Mouse (Mus musculus) limb, embryonic 12.5 days (tissue): ENCODE results near the gene Brf1. TPM values are rescaled to one million over a fixed set of nuclear protein-coding genes. Genes with fewer than 3 reads are reported as not detected.

Source experiments
- ATAC-seq: fragments of 200-750 bp; cut with Nextera tagmentation; 2 replicates; pipeline ENCODE4 v1.8.0; 2017; ENCODE audit warnings: low read depth, moderate TSS enrichment; ENCODE audit not compliant: insufficient number of reproducible peaks, insufficient read depth, low FRiP score, low TSS enrichment
- H3K27ac ChIP-seq: fragments of 300-500 bp; sonication (generic); 2 replicates; pipeline ENCODE4 v1.5.1; 2016; ENCODE audit warnings: mild to moderate bottlenecking, moderate library complexity
- H3K27me3 ChIP-seq: fragments of 300-500 bp; sonication (generic); 2 replicates; pipeline ENCODE4 v1.6.1; 2016; ENCODE audit warnings: mild to moderate bottlenecking, moderate library complexity
- H3K36me3 ChIP-seq: fragments of 300-500 bp; sonication (generic); 2 replicates; pipeline ENCODE4 v1.6.1; 2016; ENCODE audit warnings: mild to moderate bottlenecking, moderate library complexity
- H3K4me1 ChIP-seq: fragments of 300-500 bp; sonication (generic); replicated peaks from 2 replicates; pipeline ENCODE4 v1.6.1; 2016
- H3K4me2 ChIP-seq: fragments of 300-500 bp; sonication (generic); 2 replicates; pipeline ENCODE4 v1.6.1; 2016; ENCODE audit warnings: mild to moderate bottlenecking, moderate library complexity
- H3K4me3 ChIP-seq: fragments of 300-500 bp; sonication (generic); replicated peaks from 2 replicates; pipeline ENCODE4 v1.5.1; 2016; ENCODE audit warnings: mild to moderate bottlenecking
- H3K9ac ChIP-seq: fragments of 300-500 bp; sonication (generic); replicated peaks from 2 replicates; pipeline ENCODE4 v1.6.1; 2016; ENCODE audit warnings: mild to moderate bottlenecking, moderate library complexity
- H3K9me3 ChIP-seq: fragments of 300-500 bp; sonication (generic); 2 replicates; pipeline ENCODE4 v1.6.1; 2016; ENCODE audit warnings: mild to moderate bottlenecking, moderate library complexity
- WGBS: fragments of 180-500 bp; shearing (Covaris S2); methylation state at CpG from one replicate; pipeline ENCODE4 v1.1.7; 2016; 5-methylcytosine and 5-hydroxymethylcytosine counted together
- polyA plus RNA-seq: library from polyadenylated mRNA; unstranded; fragments of >200 nt; fragmentation: Nextera tagmentation; extraction: Ambion mirVana; gene quantifications from 2 replicates; pipeline ENCODE4 v1.2.1, GENCODE M21; 2016

Brf1 gene
- polyA plus RNA-seq, 1 experiment from 2014 or later: 83.0 TPM

DNA sequence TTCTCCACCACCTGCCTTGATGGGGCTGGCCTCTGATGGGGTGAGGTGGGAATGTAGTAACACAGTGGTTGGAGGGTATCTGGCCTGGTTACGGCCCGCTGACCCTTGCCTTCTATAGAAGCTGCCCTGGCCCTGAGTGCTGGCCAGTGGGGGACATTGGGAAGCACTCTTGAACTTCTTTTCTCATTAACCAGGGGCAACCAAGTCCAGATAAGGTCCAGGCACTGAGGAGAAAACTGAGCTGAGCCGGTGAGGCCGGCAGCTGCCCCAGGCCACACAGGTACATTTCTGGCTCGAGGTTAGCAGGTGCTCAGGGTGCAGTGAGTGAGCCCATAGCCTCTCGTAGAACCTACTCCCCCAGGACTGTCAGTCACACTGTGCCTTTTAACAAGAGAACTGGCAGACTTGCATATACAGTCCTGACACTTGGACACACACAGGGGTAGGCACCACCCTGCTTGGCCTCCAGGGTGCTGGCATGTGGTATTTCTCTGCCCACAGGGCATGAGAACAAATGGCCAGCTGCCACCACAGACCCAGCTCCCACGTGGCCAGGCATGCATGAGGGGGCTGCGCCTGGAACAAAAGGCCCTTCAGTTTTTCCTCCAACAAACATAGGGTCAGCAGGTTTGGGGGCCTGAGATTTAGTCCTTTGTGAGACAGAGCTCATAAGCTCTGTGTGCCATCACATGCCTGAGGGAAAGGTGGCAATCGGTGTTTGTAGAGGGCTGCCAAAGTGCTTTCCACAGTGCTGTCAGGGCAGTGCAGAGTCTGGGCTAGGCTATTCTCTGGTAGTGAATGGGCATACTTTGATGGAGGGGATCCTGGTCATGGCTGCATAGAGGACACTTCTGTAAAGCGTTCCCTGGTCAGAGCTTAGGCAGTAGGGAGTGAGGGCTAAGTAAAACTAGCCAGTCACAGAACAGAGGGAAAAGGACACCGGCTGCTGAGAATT is 32.1 kb upstream of the Brf1 start:
- H3K27ac ChIP-seq: no peak overlapping the region

DNA sequence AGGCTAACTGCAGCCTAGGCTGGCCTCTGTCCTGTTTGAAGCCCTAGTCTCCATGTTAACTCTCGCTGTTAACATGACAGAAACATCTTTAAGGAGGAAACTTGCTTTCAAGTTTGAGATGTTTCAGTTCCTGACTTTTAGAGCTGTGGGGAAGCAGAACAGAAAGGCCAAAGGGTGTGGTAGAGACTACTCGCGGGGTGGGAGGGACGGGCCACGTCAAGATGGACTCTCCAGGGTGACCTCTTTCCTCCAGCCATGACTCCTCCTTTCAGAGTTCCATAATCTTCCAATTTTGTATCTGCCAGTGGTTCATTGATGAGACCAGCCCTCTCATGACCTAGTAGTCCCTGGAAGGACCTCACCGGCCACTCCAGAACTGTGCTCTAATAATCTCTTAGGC is 30.9 kb upstream of the Brf1 start:
- Histone ChIP-seq H3K27me3 (no peaks in the 10 kb centered on the region), H3K9ac (no peak overlapping the region), H3K4me2 (no peak overlapping the region), H3K27ac (no peak overlapping the region), H3K36me3 (peaks cover 9% of the 10 kb centered on the region; the same call in 1 of the 2 replicates), H3K4me1 (peaks cover 6% of the 10 kb centered on the region; the same call in 1 of the 2 replicates), H3K9me3 (no peaks in the 10 kb centered on the region), H3K4me3 (no peak overlapping the region)
- 90% methylated on average over 6 of the region's 6 CpGs for whole genome bisulfite sequencing
- no peak for ATAC-seq

More for the DNA sequence above, 32.1 kb upstream of the Brf1 start:
- H3K4me3 ChIP-seq: no peak overlapping the region
- no peaks in the 10 kb centered on the region for H3K27me3 ChIP-seq
- H3K36me3 ChIP-seq: peaks cover 6% of the 10 kb centered on the region; the same call in 1 of the 2 replicates
- no peak for ATAC-seq
- no peak overlapping the region for H3K9ac ChIP-seq
- no peak overlapping the region for H3K4me2 ChIP-seq
- peaks cover 6% of the 10 kb centered on the region; the same call in 1 of the 2 replicates for H3K4me1 ChIP-seq
- H3K9me3 ChIP-seq: no peaks in the 10 kb centered on the region
- 83% methylated on average over 11 of the region's 11 CpGs for WGBS

DNA sequence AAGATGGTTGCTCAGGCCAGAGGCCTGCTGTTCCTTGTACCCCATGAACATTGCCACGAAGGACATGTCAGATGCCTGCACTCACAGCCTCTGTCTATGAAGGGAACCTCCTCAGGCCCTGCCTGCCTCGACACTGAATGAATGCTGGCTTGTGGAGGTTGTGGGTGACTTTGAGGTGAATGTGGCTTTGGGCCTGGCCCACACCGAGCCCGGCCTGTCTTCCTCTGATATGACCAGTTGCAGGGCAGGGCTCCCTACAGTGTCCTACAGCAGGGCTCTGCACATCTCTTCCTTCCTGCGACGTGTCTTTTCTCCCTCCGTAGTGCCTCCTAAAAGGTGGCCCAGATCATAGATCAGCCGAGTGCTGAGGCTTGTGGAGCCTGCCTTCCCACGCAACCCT is 30.5 kb upstream of the Brf1 start:
- 82% methylated on average over 9 of the region's 9 CpGs for WGBS
- Histone ChIP-seq H3K4me2 (no peak overlapping the region), H3K9ac (no peak overlapping the region), H3K9me3 (no peaks in the 10 kb centered on the region), H3K27ac (no peak overlapping the region), H3K27me3 (no peaks in the 10 kb centered on the region), H3K4me3 (no peak overlapping the region), H3K36me3 (peaks cover 11% of the 10 kb centered on the region; the same call in 1 of the 2 replicates), H3K4me1 (peaks cover 6% of the 10 kb centered on the region; the same call in 1 of the 2 replicates)
- no peak for ATAC-seq

DNA sequence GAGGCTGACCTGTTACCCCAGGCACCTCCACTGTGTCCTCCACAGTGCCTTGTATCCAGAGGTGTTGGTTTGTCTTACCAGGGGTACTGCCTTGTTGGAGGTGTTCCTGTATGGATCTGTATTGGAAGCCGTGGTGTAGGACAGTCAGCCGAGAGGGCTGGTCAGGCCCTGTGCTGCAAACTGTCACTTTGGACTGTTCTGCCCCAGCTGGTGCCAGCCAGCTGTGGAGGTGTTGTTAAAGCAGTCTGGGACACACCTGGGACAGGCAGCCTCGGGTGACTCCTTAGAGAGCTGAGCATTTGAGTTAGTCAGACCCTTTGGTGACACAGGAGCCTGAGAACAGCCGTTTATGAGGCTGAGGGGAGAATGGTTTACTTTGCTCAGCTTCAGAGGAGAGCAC is 29.5 kb upstream of the Brf1 start:
- Histone ChIP-seq H3K27ac (no peak overlapping the region), H3K36me3 (peaks cover 19% of the 10 kb centered on the region; the same call in 1 of the 2 replicates), H3K9me3 (no peaks in the 10 kb centered on the region), H3K4me3 (no peak overlapping the region), H3K27me3 (no peaks in the 10 kb centered on the region), H3K4me2 (no peak overlapping the region), H3K9ac (no peak overlapping the region), H3K4me1 (peaks cover 6% of the 10 kb centered on the region; the same call in 1 of the 2 replicates)
- WGBS: 44% methylated on average over 4 of the region's 4 CpGs
- no peak for ATAC-seq

DNA sequence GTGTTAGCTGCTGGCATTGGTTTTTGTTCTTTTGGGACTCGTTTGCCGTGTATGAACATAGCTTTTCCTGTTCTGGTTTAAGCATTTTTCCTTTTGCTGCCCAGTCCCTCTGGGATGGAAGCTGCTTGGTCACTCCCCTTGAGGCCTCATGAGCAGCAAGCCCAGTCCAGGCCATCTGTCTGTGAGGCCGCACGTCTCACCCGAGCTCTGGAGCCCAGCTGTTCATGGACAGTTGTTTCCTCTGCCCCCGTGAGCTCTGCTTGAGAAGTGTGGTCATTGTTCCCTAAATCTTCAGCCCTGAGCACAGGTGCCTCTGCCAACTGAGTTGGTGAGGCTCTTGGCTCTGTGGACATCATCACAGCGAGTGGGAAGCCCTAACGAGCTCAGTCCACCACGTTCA is 28.4 kb upstream of the Brf1 start:
- ATAC-seq: no peak
- no peak overlapping the region for H3K4me3 ChIP-seq

DNA sequence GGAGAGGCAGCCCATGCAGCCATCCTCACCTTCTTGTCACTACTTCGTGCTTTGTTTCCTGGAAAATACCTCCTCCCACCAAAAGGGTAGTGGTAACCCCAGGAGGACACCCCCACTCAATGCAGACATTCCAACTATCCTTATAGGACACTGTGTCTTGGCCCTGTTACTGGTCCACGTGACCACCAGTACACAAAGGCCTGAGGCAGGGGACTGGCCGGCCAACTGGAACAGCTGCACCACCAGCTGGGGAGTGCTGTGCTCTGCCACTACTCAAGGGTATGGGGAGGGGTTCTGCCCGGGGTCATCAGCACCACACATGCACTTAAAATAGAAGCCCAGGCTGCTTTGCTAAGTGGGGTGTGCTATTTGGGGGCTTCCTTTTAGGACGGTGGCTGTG is 27.6 kb upstream of the Brf1 start:
- Histone ChIP-seq H3K9ac (no peak overlapping the region), H3K9me3 (no peaks in the 10 kb centered on the region), H3K4me1 (peaks cover 6% of the 10 kb centered on the region; the same call in 1 of the 2 replicates), H3K27ac (no peak overlapping the region), H3K4me2 (no peak overlapping the region), H3K4me3 (no peak overlapping the region), H3K36me3 (peaks cover 34% of the 10 kb centered on the region; the same call in 1 of the 2 replicates), H3K27me3 (no peaks in the 10 kb centered on the region)
- 64% methylated on average over 5 of the region's 5 CpGs for WGBS
- peak; percentile 39; the same call in 1 of the 2 replicates for ATAC-seq

More for the DNA sequence above, 28.4 kb upstream of the Brf1 start:
- Histone ChIP-seq H3K9me3 (no peaks in the 10 kb centered on the region), H3K36me3 (peaks cover 27% of the 10 kb centered on the region; the same call in 1 of the 2 replicates), H3K4me2 (no peak overlapping the region), H3K9ac (no peak overlapping the region), H3K27ac (0 out of 2 replicates have a peak overlapping the region, but pooled peaks have one; percentile 25), H3K4me1 (peaks cover 6% of the 10 kb centered on the region; the same call in 1 of the 2 replicates), H3K27me3 (no peaks in the 10 kb centered on the region)
- WGBS: 66% methylated on average over 9 of the region's 9 CpGs

DNA sequence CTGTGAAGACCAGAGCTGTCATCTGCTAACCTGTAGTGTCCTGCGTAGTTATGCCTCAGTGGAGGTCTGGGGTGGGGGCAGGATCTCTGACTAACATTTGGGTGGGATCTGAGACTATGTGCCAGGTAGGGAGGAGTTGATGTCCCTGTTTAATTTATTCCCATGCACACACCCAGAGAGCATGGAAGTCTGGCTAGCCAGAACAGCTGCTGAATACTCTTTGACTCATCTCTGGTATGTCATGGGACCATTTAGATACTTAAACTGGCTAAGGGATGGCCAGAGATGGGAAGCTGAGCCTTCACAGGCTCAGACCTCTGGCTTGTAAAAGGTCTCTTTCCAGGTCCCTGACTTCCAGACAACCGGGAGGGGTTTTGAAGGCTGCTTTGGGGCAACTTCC is 27.0 kb upstream of the Brf1 start:
- Histone ChIP-seq H3K9ac (no peak overlapping the region), H3K4me1 (peaks cover 6% of the 10 kb centered on the region; the same call in 1 of the 2 replicates), H3K4me2 (no peak overlapping the region), H3K36me3 (peaks cover 34% of the 10 kb centered on the region; the same call in 1 of the 2 replicates), H3K9me3 (no peaks in the 10 kb centered on the region), H3K4me3 (no peak overlapping the region), H3K27ac (no peak overlapping the region), H3K27me3 (no peaks in the 10 kb centered on the region)
- ATAC-seq: no peak
- WGBS: 94% methylated on average over 2 of the region's 2 CpGs

DNA sequence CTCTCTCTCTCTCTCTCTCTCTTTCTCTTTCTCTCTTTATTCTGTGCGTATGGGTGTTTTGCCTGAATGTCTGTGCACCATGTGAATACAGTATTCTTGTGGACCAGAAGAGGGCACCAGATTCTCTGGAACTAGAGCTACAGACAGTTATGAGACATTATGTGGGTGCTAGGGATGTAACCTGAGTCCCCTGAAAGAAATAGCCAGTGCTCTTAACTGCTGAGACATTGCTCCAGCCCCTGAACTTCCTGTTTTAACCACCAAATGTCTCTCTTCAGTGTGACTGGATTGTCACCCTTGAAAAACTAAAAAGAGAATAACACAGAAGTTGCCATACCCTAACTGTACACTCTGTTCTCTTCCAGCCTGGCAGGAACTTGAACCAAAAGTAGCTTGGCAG is 26.1 kb upstream of the Brf1 start:
- no peak overlapping the region for H3K27ac ChIP-seq
- H3K36me3 ChIP-seq: peaks cover 34% of the 10 kb centered on the region; the same call in 1 of the 2 replicates
- H3K4me2 ChIP-seq: no peak overlapping the region
- 92% methylated on average over 1 of the region's 1 CpGs for WGBS
- H3K27me3 ChIP-seq: no peaks in the 10 kb centered on the region
- ATAC-seq: no peak
- no peaks in the 10 kb centered on the region for H3K9me3 ChIP-seq
- H3K4me3 ChIP-seq: no peak overlapping the region
- no peak overlapping the region for H3K9ac ChIP-seq
- H3K4me1 ChIP-seq: peaks cover 6% of the 10 kb centered on the region; the same call in 1 of the 2 replicates

DNA sequence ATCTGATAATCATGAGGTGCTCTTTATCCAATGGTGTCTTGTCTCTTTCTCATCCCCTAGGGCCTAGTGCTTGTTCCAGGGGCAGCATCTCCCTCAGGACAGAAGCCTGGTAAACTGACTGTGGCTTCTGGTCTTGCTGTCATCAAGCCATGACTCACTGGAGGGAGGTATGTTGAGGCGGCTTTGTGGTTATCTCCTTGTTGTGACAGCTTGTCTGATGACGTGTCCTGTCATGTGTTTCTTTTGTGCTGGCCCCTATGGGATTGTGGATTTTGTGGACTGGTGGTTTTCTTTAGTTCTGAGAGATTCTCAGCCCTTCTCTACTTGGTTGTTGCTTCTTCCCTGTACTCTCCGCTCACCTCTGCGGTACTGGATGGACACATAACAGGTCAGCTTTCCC is 22.6 kb upstream of the Brf1 start:
- ATAC-seq: no peak
- WGBS: 88% methylated on average over 4 of the region's 4 CpGs
- Histone ChIP-seq H3K4me2 (no peak overlapping the region), H3K36me3 (peaks cover 42% of the 10 kb centered on the region; the same call in 1 of the 2 replicates), H3K27me3 (no peaks in the 10 kb centered on the region), H3K27ac (no peak overlapping the region), H3K4me1 (no peaks in the 10 kb centered on the region), H3K9ac (no peak overlapping the region), H3K4me3 (no peak overlapping the region), H3K9me3 (no peaks in the 10 kb centered on the region)

DNA sequence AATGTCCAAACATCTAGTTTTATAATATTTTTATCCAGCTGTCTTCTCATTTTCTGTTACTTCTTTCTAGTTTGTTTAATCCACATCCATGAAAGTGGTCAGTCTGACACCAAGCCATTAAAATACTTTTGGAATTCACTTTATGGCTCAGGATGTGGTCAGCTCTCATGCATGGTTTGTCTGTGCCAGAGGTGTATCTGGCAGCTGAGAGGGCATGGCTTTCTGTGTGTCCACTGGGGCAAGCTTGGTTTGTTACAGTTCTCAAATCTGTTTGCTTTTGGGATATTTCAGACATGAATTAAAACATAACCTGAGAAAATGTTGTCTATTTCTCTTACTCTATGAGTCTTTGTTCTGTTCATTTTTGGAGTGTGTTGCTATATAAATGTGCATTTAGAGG is 21.0 kb upstream of the Brf1 start:
- Histone ChIP-seq H3K9me3 (no peaks in the 10 kb centered on the region), H3K4me3 (no peak overlapping the region), H3K4me1 (peaks cover 3% of the 10 kb centered on the region; the same call in 1 of the 2 replicates), H3K27ac (no peak overlapping the region), H3K4me2 (no peak overlapping the region), H3K27me3 (no peaks in the 10 kb centered on the region), H3K9ac (no peak overlapping the region), H3K36me3 (peaks cover 35% of the 10 kb centered on the region; the same call in 1 of the 2 replicates)
- ATAC-seq: no peak

DNA sequence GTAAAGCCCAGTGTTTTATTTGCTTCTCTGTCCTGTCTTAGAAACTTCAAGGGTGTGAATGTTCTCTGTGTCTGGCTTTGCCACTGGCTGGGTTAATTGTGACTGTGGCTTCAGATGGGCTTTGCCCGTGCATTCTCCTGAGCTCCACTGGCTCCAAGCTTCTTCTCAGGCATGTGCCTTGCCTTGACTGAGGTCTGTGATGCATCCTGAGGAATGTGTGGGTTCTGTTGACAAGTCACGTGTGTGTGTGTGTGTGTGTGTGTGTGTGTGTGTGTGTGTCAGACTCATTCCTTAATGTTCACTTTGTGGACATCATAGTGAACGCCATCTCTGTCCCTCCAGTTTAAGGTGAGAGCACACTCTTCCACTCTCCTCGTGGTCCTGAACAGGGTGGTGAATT is 18.3 kb upstream of the Brf1 start:
- ATAC-seq: no peak
- Histone ChIP-seq H3K27ac (no peak overlapping the region), H3K4me2 (no peak overlapping the region), H3K27me3 (no peaks in the 10 kb centered on the region), H3K4me3 (no peak overlapping the region), H3K4me1 (peaks cover 20% of the 10 kb centered on the region), H3K36me3 (peaks cover 15% of the 10 kb centered on the region; the same call in 1 of the 2 replicates), H3K9me3 (no peaks in the 10 kb centered on the region), H3K9ac (no peak overlapping the region)
- 78% methylated on average over 4 of the region's 4 CpGs for WGBS
